Mouse (Mus musculus) stomach, embryonic 14.5 days (tissue): Measurements from ENCODE around the gene Acad12. TPM values are rescaled to one million over a fixed set of nuclear protein-coding genes. Genes with fewer than 3 reads are reported as not detected.

ENCODE experiments used
- ATAC-seq: fragments of 200-750 bp; cut with Nextera tagmentation; 2 replicates; pipeline ENCODE4 v1.8.0; 2017; ENCODE audit warnings: low read depth, moderate TSS enrichment; ENCODE audit not compliant: insufficient number of reproducible peaks, insufficient read depth, low FRiP score
- H3K27ac ChIP-seq: fragments of 300-500 bp; sonication (generic); 2 replicates; pipeline ENCODE4 v1.5.1; 2014; ENCODE audit warnings: mild to moderate bottlenecking, low read length, moderate library complexity, mixed read lengths
- H3K27me3 ChIP-seq: fragments of 300-500 bp; sonication (generic); 2 replicates; pipeline ENCODE4 v1.6.1; 2014; ENCODE audit warnings: low read length, control low read depth, mixed read lengths; ENCODE audit not compliant: control insufficient read depth, insufficient read depth
- H3K36me3 ChIP-seq: fragments of 300-500 bp; sonication (generic); 2 replicates; pipeline ENCODE4 v1.6.1; 2014; ENCODE audit warnings: mild to moderate bottlenecking, control low read depth, low read length, moderate library complexity, mixed read lengths; ENCODE audit not compliant: control insufficient read depth, insufficient read depth
- H3K4me1 ChIP-seq: fragments of 300-500 bp; sonication (generic); 2 replicates; pipeline ENCODE4 v1.6.1; 2014; ENCODE audit warnings: low read length, control low read depth, mixed read lengths; ENCODE audit not compliant: control insufficient read depth, insufficient read depth
- H3K4me2 ChIP-seq: fragments of 300-500 bp; sonication (generic); replicated peaks from 2 replicates; pipeline ENCODE4 v1.6.1; 2014; ENCODE audit warnings: low read depth, low read length, control low read depth
- H3K4me3 ChIP-seq: fragments of 300-500 bp; sonication (generic); 2 replicates; pipeline ENCODE4 v1.5.1; 2014; ENCODE audit warnings: low read depth, low read length, control low read depth
- H3K9ac ChIP-seq: fragments of 300-500 bp; sonication (generic); replicated peaks from 2 replicates; pipeline ENCODE4 v1.6.1; 2014; ENCODE audit warnings: low read depth, mild to moderate bottlenecking, control low read depth, low read length, moderate library complexity, mixed read lengths
- H3K9me3 ChIP-seq: fragments of 300-500 bp; sonication (generic); 2 replicates; pipeline ENCODE4 v1.6.1; 2016; ENCODE audit warnings: low read depth, low read length, control low read depth; ENCODE audit not compliant: control insufficient read depth
- WGBS: fragments of 180-500 bp; shearing (Covaris S2); extraction: QIAGEN DNeasy Blood & Tissue Kit; methylation state at CpG from one replicate; pipeline ENCODE4 v1.1.7; 2014; 5-methylcytosine and 5-hydroxymethylcytosine counted together
- polyA plus RNA-seq: library from polyadenylated mRNA; unstranded; fragments of >200 nt; fragmentation: Nextera tagmentation; extraction: Ambion mirVana; gene quantifications from 2 replicates; pipeline ENCODE4 v1.2.1, GENCODE M21; 2014

Acad12 gene
- polyA plus RNA-seq, 1 experiment from 2014 or later: 2.7 TPM

GRCm38 (mm10) chr5:121593451-121594401, 25.0 kb downstream of the Acad12 start, which contains the start of gene Aldh2:
Aldh2 (minus strand) TSS chr5:121593824.
- H3K27me3 ChIP-seq: no peaks in the 10 kb centered on the region
- 2% methylated on average over 47 of the region's 47 CpGs for WGBS
- peak within 1 kb of the TSS; percentile 95 for H3K4me2 ChIP-seq
- peak within 1 kb of the TSS; percentile 74; the same call in 1 of the 2 replicates for H3K27ac ChIP-seq
- peaks cover 9% of the 10 kb centered on the region; the same call in 1 of the 2 replicates for H3K4me1 ChIP-seq
- H3K9ac ChIP-seq: peak within 1 kb of the TSS; percentile 62
- H3K4me3 ChIP-seq: peak within 1 kb of the TSS; percentile 71
- ATAC-seq: peak; percentile 84
- no peaks in the 10 kb centered on the region for H3K36me3 ChIP-seq
- no peaks in the 10 kb centered on the region for H3K9me3 ChIP-seq

- Histone ChIP-seq H3K27ac (peak overlapping the region; percentile 74; the same call in 1 of the 2 replicates), H3K4me3 (peak overlapping the region; percentile 71), H3K9me3 (no peaks in the 10 kb centered on the region), H3K4me2 (peak overlapping the region; percentile 95), H3K4me1 (peaks cover 9% of the 10 kb centered on the region; the same call in 1 of the 2 replicates), H3K27me3 (no peaks in the 10 kb centered on the region), H3K36me3 (no peaks in the 10 kb centered on the region), H3K9ac (peak overlapping the region; percentile 62)
- 3% methylated on average over 33 of the region's 33 CpGs for WGBS
- ATAC-seq: peak; percentile 40; the same call in 1 of the 2 replicates
Measured at GRCm38 (mm10) chr5:121592816-121593407, 25.8 kb downstream of the Acad12 start.

DNA sequence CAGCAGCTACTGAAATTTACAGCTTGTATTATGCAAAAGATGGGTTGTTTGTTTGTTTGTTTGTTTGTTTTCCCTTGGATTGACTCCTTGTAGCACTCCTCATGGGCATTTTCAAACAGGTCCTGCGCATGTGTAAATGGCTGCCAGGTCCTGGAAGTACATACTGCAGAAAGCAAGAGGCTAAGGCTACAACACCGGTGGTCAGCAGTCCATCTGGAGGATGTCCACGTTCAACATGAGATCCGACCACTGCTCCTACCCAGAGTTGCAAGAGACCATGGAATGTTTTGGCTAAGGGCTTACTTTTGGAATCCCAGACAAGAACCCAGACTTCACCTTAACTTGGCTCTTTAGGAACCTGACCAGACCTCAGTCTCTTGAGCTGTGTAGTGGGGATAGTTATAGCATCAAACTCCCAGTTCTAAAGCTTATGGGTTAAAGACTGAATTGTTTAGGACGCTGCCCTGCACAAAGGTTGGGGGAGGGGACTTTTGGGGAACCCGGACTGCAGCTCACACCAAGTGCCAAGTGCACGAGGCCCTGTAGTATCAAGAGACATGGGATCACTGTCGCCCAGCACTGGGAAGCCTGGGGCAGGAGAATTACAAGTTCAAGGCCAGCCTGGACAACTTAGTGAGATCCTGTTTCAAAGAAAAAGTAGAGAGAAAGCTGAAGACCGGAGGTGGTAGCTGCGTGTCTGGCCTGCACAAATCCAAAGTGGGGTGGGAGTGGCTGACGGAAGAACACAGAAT, 26.5 kb downstream of the Acad12 start:
- peak overlapping the region; percentile 71 for H3K4me3 ChIP-seq
- no peak for ATAC-seq
- H3K4me1 ChIP-seq: peaks cover 9% of the 10 kb centered on the region; the same call in 1 of the 2 replicates
- WGBS: 59% methylated on average over 11 of the region's 11 CpGs
- H3K27me3 ChIP-seq: no peaks in the 10 kb centered on the region
- H3K36me3 ChIP-seq: no peaks in the 10 kb centered on the region
- H3K4me2 ChIP-seq: peak overlapping the region; percentile 95
- no peak overlapping the region for H3K27ac ChIP-seq
- no peak overlapping the region for H3K9ac ChIP-seq
- H3K9me3 ChIP-seq: no peaks in the 10 kb centered on the region

DNA sequence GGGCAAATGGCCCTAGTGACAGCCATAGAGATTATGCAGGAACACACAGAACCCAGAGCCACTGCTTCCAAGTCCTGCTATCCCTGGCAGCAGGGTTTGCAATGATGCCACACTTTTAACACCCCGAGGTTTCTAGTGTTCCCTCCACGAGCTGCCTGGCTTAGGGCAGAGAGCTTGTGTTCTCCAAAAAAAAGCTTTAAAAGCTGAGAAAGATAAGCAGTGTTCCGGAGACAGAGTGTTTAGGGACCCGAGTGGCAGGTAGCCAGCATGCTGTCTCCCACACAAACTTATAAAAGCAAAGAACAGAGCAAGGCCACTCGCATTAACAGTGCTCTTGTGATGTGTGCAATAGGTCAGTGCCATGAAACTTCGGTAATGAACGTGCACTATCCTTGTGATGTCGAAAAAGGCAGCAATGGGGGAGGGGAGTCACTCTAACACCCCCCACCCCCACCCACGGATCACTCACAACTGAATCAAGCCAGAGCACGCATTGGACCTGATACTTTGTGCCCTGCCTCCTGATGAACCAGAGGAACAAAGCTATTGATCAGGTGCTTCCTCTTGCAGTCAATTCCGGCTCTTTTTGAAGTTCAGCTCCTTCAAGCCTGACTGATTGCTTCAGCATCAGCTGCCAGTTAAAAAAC, 27.2 kb downstream of the Acad12 start:
- H3K4me1 ChIP-seq: peaks cover 12% of the 10 kb centered on the region; the same call in 1 of the 2 replicates
- H3K9me3 ChIP-seq: no peaks in the 10 kb centered on the region
- no peak for ATAC-seq
- peak overlapping the region; percentile 6; the same call in 1 of the 2 replicates for H3K4me2 ChIP-seq
- H3K27ac ChIP-seq: no peak overlapping the region
- H3K27me3 ChIP-seq: no peaks in the 10 kb centered on the region
- H3K36me3 ChIP-seq: no peaks in the 10 kb centered on the region
- no peak overlapping the region for H3K4me3 ChIP-seq
- no peak overlapping the region for H3K9ac ChIP-seq
- WGBS: 69% methylated on average over 11 of the region's 11 CpGs

DNA sequence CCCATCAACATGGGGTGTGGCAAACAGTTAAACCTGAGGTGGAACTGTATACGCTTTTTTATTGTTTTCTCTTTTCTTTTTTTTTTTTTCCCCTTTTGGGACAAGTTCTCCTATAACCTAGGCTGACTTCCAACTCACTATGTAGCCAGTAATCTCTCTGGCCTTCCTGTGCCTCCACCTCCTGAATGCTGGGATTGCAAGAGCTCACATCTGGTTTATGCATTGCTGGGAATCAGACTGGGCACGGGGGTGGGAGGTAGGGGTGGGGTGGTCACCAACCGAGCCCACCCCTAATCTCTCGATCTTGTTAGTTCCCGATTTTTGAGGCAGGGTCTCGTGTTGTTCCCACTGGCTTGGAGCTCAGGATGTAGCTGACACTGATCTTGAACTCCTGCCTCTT, 28.8 kb downstream of the Acad12 start:
- WGBS: 88% methylated on average over 6 of the region's 6 CpGs
- H3K27ac ChIP-seq: no peak overlapping the region

DNA sequence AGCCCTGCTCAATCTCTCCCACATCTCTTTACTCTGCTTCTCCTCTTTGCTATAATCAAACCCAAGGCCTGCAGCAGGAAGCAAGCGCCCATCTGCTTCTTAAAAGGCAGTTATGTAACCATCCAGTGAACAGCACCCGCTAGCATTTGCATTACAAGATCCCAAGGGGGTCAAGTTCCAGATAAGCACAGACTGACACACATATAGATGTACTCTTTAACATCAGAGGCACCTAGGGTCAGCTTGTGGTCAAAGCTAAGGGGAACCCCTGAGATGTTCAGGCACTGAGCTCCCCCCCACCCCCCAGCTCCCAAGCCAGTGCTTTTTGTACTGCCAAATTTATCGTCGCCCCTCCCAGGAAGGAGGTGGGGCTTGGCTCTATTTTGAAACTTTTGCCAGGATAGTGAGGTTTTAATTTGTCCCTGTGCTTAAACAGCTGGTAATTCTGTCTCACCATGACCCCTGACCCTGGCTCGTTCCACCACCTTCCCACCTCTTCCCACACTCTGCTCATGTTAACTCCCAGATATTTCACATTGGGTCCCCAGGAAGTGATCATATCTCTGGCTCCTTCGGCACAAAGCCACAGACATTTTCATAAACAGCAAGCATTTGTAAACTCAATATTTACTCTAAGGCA, 32.2 kb downstream of the Acad12 start:
- peaks cover 15% of the 10 kb centered on the region; the same call in 1 of the 2 replicates for H3K4me1 ChIP-seq
- no peaks in the 10 kb centered on the region for H3K9me3 ChIP-seq
- no peak overlapping the region for H3K9ac ChIP-seq
- ATAC-seq: no peak
- 0 out of 2 replicates have a peak overlapping the region, but pooled peaks have one; percentile 1 for H3K4me2 ChIP-seq
- no peak overlapping the region for H3K4me3 ChIP-seq
- WGBS: 48% methylated on average over 6 of the region's 6 CpGs
- H3K27me3 ChIP-seq: no peaks in the 10 kb centered on the region
- peak overlapping the region; percentile 39; the same call in 1 of the 2 replicates for H3K27ac ChIP-seq
- H3K36me3 ChIP-seq: no peaks in the 10 kb centered on the region

More for the DNA sequence above, 28.8 kb downstream of the Acad12 start:
- H3K4me2 ChIP-seq: no peak overlapping the region
- no peaks in the 10 kb centered on the region for H3K27me3 ChIP-seq
- H3K4me1 ChIP-seq: peaks cover 15% of the 10 kb centered on the region; the same call in 1 of the 2 replicates
- no peak for ATAC-seq
- no peak overlapping the region for H3K9ac ChIP-seq
- H3K36me3 ChIP-seq: no peaks in the 10 kb centered on the region
- H3K4me3 ChIP-seq: no peak overlapping the region
- H3K9me3 ChIP-seq: no peaks in the 10 kb centered on the region

GRCm38 (mm10) chr5:121585699-121586098, 33.0 kb downstream of the Acad12 start:
- Histone ChIP-seq H3K27ac (no peak overlapping the region), H3K9me3 (no peaks in the 10 kb centered on the region), H3K9ac (no peak overlapping the region), H3K4me3 (no peak overlapping the region), H3K36me3 (no peaks in the 10 kb centered on the region), H3K4me1 (peaks cover 15% of the 10 kb centered on the region; the same call in 1 of the 2 replicates), H3K4me2 (no peak overlapping the region), H3K27me3 (no peaks in the 10 kb centered on the region)
- no peak for ATAC-seq
- 86% methylated on average over 5 of the region's 5 CpGs for WGBS
